Comparison of ENCODE assay signal across 8 mouse cellular contexts in genomic region chr4:132079555-132080275, GRCm38 (mm10). TPM values are rescaled to one million over a fixed set of nuclear protein-coding genes. Genes with fewer than 3 reads are reported as not detected.
DNase-seq lines count a peak whose midpoint lies in the region; ATAC-seq and TF ChIP-seq lines count a peak whose summit lies in the region.

No protein-coding gene starts in this region.

- no peaks in the 10 kb centered on the region for H3K36me3 ChIP-seq in intestine, embryonic 14.5 days (ENCODE audit: control insufficient read depth, insufficient read depth, low read length)
- H3K36me3 ChIP-seq in intestine, embryonic 16.5 days (ENCODE audit: control insufficient read depth, insufficient read depth, low read length) = no peaks in the 10 kb centered on the region
- H3K36me3 ChIP-seq in kidney, adult 2 months (ENCODE audit: control insufficient read depth, insufficient read depth, low read length) = no peaks in the 10 kb centered on the region
- no peaks in the 10 kb centered on the region for H3K36me3 ChIP-seq in liver, embryonic 12.5 days

- peak; percentile 85 for TF ChIP-seq CTCF in kidney, adult 2 months (conservative IDR thresholded peaks at IDR 0.05; ENCODE audit: insufficient read depth, insufficient read length, low read depth, low read length)

- DNase-seq in intestine, embryonic 14.5 days (ENCODE audit: low spot score) = peak; percentile 91
- peak; percentile 28 to 46 for DNase-seq in adrenal gland, postnatal 4 days (ENCODE audit: low spot score in 2 of 2)
- DNase-seq in forelimb bud, embryonic 11.5 days (ENCODE audit: low read depth, low spot score) = peak; percentile 77
- DNase-seq in kidney, adult 2 months = peak; percentile 89
- DNase-seq in ovary, postnatal 14 days (ENCODE audit: low spot score) = peak; percentile 70
- DNase-seq in thymus, postnatal 10 days (ENCODE audit: low spot score in 2 of 2) = peak; percentile 27 to 73

- peaks cover 12% of the 10 kb centered on the region; the same call in 1 of the 2 replicates for H3K4me1 ChIP-seq in intestine, embryonic 14.5 days (replicated peaks; ENCODE audit: control insufficient read depth, insufficient read depth, low read length)
- H3K4me1 ChIP-seq in intestine, embryonic 16.5 days (ENCODE audit: control insufficient read depth, insufficient read depth, low read length) = 0 out of 2 replicates have a peak, but pooled peaks cover 8% of the 10 kb centered on the region
- peaks cover 10% of the 10 kb centered on the region for H3K4me1 ChIP-seq in kidney, adult 2 months (ENCODE audit: control insufficient read depth, insufficient read depth, low read length)
- H3K4me1 ChIP-seq in liver, embryonic 12.5 days = peaks cover 45% of the 10 kb centered on the region

- H3K9me3 ChIP-seq in intestine, embryonic 14.5 days (ENCODE audit: control insufficient read depth, low read length) = no peaks in the 10 kb centered on the region
- no peaks in the 10 kb centered on the region for H3K9me3 ChIP-seq in intestine, embryonic 16.5 days (ENCODE audit: control insufficient read depth, low read length)
- no peaks in the 10 kb centered on the region for H3K9me3 ChIP-seq in liver, embryonic 12.5 days (replicated peaks)

- no peak overlapping the region for H3K4me2 ChIP-seq in intestine, embryonic 14.5 days (ENCODE audit: low read length)
- no peak overlapping the region for H3K4me2 ChIP-seq in intestine, embryonic 16.5 days (ENCODE audit: low read depth, low read length)
- H3K4me2 ChIP-seq in liver, embryonic 12.5 days = peak overlapping the region; percentile 93

- WGBS in intestine, embryonic 14.5 days = 12% methylated on average over 19 of the region's 19 CpGs
- 14% methylated on average over 19 of the region's 19 CpGs for WGBS in intestine, embryonic 16.5 days
- 9% methylated on average over 19 of the region's 19 CpGs for WGBS in kidney, adult 2 months
- WGBS in liver, embryonic 12.5 days (ENCODE audit: insufficient replicate concordance) = 16% methylated on average over 19 of the region's 19 CpGs

- no peak overlapping the region for H3K4me3 ChIP-seq in intestine, embryonic 14.5 days (ENCODE audit: low read depth, low read length)
- no peak overlapping the region for H3K4me3 ChIP-seq in intestine, embryonic 16.5 days (ENCODE audit: low read length)
- no peak overlapping the region for H3K4me3 ChIP-seq in kidney, adult 2 months (ENCODE audit: insufficient read depth, low read depth, low read length)
- H3K4me3 ChIP-seq in liver, embryonic 12.5 days = no peak overlapping the region

- H3K27ac ChIP-seq in intestine, embryonic 14.5 days (ENCODE audit: low read depth) = no peak overlapping the region
- H3K27ac ChIP-seq in intestine, embryonic 16.5 days (ENCODE audit: low read length) = no peak overlapping the region
- no peak overlapping the region for H3K27ac ChIP-seq in kidney, adult 2 months (ENCODE audit: insufficient read depth, low read depth, low read length)
- H3K27ac ChIP-seq in liver, embryonic 12.5 days = peak overlapping the region; percentile 100

- H3K27me3 ChIP-seq in intestine, embryonic 14.5 days (replicated peaks; ENCODE audit: control insufficient read depth, insufficient read depth, low read length) = no peaks in the 10 kb centered on the region
- no peaks in the 10 kb centered on the region for H3K27me3 ChIP-seq in intestine, embryonic 16.5 days (replicated peaks; ENCODE audit: control insufficient read depth, insufficient read depth, low read length)
- H3K27me3 ChIP-seq in kidney, adult 2 months (replicated peaks; ENCODE audit: control insufficient read depth, insufficient read depth, low read length) = no peaks in the 10 kb centered on the region
- H3K27me3 ChIP-seq in liver, embryonic 12.5 days (replicated peaks) = no peaks in the 10 kb centered on the region

- H3K9ac ChIP-seq in intestine, embryonic 14.5 days (ENCODE audit: low read length) = no peak overlapping the region
- no peak overlapping the region for H3K9ac ChIP-seq in intestine, embryonic 16.5 days (ENCODE audit: low read depth, low read length)
- H3K9ac ChIP-seq in liver, embryonic 12.5 days = peak overlapping the region; percentile 70

- no peak for TF ChIP-seq POLR2A in kidney, adult 2 months (IDR thresholded peaks at IDR 0.05; ENCODE audit: low read depth, low read length)

- ATAC-seq in intestine, embryonic 14.5 days (replicated peaks; ENCODE audit: low FRiP score, low TSS enrichment, low read depth) = no peak
- ATAC-seq in intestine, embryonic 16.5 days = no peak
- ATAC-seq in liver, embryonic 12.5 days = no peak

RNA-seq across cellular contexts. Expression of gene Epb41, which starts 4.6 kb away (rescaled TPM):
- polyA plus RNA-seq in intestine, embryonic 14.5 days (2014; fragmentation: Nextera tagmentation; extraction: Ambion mirVana) = 59.6 and 65.1 TPM in 2 replicates
- polyA plus RNA-seq in intestine, embryonic 16.5 days (2015; fragmentation: Nextera tagmentation; extraction: Ambion mirVana) = 41.5 and 46.8 TPM in 2 replicates
- total RNA-seq in adrenal gland, postnatal 4 days (2021) = 10 to 100 TPM; 67.2 to 91.2 TPM
- polyA plus RNA-seq in kidney, adult 2 months (2012; rRNA removed) = 69.8 and 73.8 TPM in 2 replicates
- 177 and 187 TPM in 2 replicates for polyA plus RNA-seq in liver, embryonic 12.5 days (2016; fragmentation: Nextera tagmentation; extraction: Ambion mirVana)

RNA-seq across cellular contexts. Expression of gene Gm10300, which starts 5.2 kb away (rescaled TPM):
- 0.09 TPM in 1 of 2 replicates, not detected in the other for polyA plus RNA-seq in intestine, embryonic 14.5 days (2014; fragmentation: Nextera tagmentation; extraction: Ambion mirVana)
- polyA plus RNA-seq in intestine, embryonic 16.5 days (2015; fragmentation: Nextera tagmentation; extraction: Ambion mirVana) = not detected in 2 replicates
- total RNA-seq in adrenal gland, postnatal 4 days (2021) = under 1 TPM; 0.70 to 0.73 TPM
- 0.09 and 0.27 TPM in 2 replicates for polyA plus RNA-seq in kidney, adult 2 months (2012; rRNA removed)
- 0.42 and 0.45 TPM in 2 replicates for polyA plus RNA-seq in liver, embryonic 12.5 days (2016; fragmentation: Nextera tagmentation; extraction: Ambion mirVana)

Comparison
In these comparisons a context has a peak if more than half of its experiments do, and no peak if none do; other contexts are left out.
1. DNase-seq: peak in every context shown above with its lines; median percentile 91 in intestine, embryonic 14.5 days; 89 in kidney, adult 2 months; 77 in forelimb bud, embryonic 11.5 days; 70 in ovary, postnatal 14 days; 50 in thymus, postnatal 10 days; 37 in adrenal gland, postnatal 4 days.